In the genomic region with DNA sequence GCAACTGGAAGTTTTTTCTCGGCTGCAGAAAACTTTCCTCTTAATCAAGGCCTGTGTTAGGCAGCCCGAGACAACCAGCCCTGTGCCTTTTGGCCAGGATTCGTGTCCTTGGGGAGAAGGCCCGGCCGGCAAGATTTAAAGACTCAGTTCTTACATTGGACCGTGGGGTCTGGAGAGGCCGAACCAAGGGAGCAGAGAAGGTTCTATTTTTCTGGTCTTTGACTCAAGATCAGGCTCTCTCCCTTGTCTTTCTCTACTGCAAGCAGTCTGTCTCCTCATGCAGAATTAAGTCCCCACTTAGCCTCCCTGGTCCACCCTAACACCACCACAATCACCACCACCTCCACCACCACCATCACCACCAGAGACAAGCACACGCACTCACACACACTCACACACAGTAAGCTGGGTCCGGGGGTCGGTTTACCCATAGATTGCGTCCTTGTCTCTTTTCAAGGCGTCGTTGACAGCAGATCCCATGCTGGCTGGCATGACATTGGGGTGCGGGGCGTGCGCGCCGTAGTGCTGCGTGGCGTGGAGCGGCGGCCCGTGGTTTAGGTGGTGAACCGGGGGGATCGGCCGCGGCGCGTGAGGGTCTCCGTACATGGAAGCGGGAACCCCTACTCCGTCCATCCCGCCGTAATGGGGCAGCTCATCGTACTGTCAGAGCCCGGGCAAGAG, we compare ENCODE assay signal across 8 mouse cellular contexts. TPM values are rescaled to one million over a fixed set of nuclear protein-coding genes. Genes with fewer than 3 reads are reported as not detected.
DNase-seq lines count a peak whose midpoint lies in the region; ATAC-seq and TF ChIP-seq lines count a peak whose summit lies in the region.

No protein-coding gene starts in this region.

- peak overlapping the region; percentile 93 for H3K4me2 ChIP-seq in heart, embryonic 14.5 days (ENCODE audit: low read length)
- peak overlapping the region; percentile 81 for H3K4me2 ChIP-seq in limb, embryonic 14.5 days (replicated peaks; ENCODE audit: low read depth, low read length, severe bottlenecking)
- peak overlapping the region; percentile 85 for H3K4me2 ChIP-seq in neural tube, embryonic 14.5 days (ENCODE audit: low read depth, low read length)

- H3K36me3 ChIP-seq in heart, embryonic 14.5 days (ENCODE audit: control insufficient read depth, insufficient read depth, low read length): peaks cover 31% of the 10 kb centered on the region
- H3K36me3 ChIP-seq in limb, embryonic 14.5 days (ENCODE audit: control insufficient read depth, insufficient read depth, low read length): no peaks in the 10 kb centered on the region
- no peaks in the 10 kb centered on the region for H3K36me3 ChIP-seq in neural tube, embryonic 14.5 days (ENCODE audit: control insufficient read depth, insufficient read depth, low read length)

- intact Hi-C loops in gastrocnemius, adult 2 months (cut with DNase I): no loop called here
- intact Hi-C loops in gastrocnemius, postnatal 36 days (cut with DNase I): no loop called here

- no peak for TF ChIP-seq CTCF in gastrocnemius, adult 2 months (IDR thresholded peaks at IDR 0.05)

- WGBS in heart, embryonic 14.5 days: under 1% methylated on average over 36 of the region's 36 CpGs
- 2% methylated on average over 36 of the region's 36 CpGs for WGBS in limb, embryonic 14.5 days
- under 1% methylated on average over 36 of the region's 36 CpGs for WGBS in neural tube, embryonic 14.5 days

- H3K4me3 ChIP-seq in gastrocnemius, adult 2 months: peak overlapping the region; percentile 70
- H3K4me3 ChIP-seq in heart, embryonic 14.5 days (ENCODE audit: control insufficient read depth in 1 of 2, insufficient read depth in 1 of 2, low read depth in 1 of 2, low read length in 2 of 2): peak overlapping the region; percentile 63 to 73
- H3K4me3 ChIP-seq in limb, embryonic 14.5 days (replicated peaks; ENCODE audit: low read length): peak overlapping the region; percentile 42
- peak overlapping the region; percentile 59 for H3K4me3 ChIP-seq in neural tube, embryonic 14.5 days (ENCODE audit: low read depth, low read length)

- no peaks in the 10 kb centered on the region for H3K9me3 ChIP-seq in heart, embryonic 14.5 days (ENCODE audit: control insufficient read depth, low read length)
- H3K9me3 ChIP-seq in limb, embryonic 14.5 days (ENCODE audit: control insufficient read depth, low read length): no peaks in the 10 kb centered on the region
- no peaks in the 10 kb centered on the region for H3K9me3 ChIP-seq in neural tube, embryonic 14.5 days (ENCODE audit: control insufficient read depth, low read length)

- H3K9ac ChIP-seq in heart, embryonic 14.5 days (ENCODE audit: low read length): peak overlapping the region; percentile 100
- H3K9ac ChIP-seq in limb, embryonic 14.5 days (ENCODE audit: low read depth, low read length, severe bottlenecking): peak overlapping the region; percentile 46
- peak overlapping the region; percentile 88 for H3K9ac ChIP-seq in neural tube, embryonic 14.5 days (replicated peaks; ENCODE audit: low read depth, low read length)

- no peaks in the 10 kb centered on the region for H3K27me3 ChIP-seq in heart, embryonic 14.5 days (ENCODE audit: control insufficient read depth, insufficient read depth, low read length)
- peaks cover 68% of the 10 kb centered on the region for H3K27me3 ChIP-seq in limb, embryonic 14.5 days (ENCODE audit: control insufficient read depth, insufficient read depth, low read length)
- no peaks in the 10 kb centered on the region; the same call in 1 of the 2 replicates for H3K27me3 ChIP-seq in neural tube, embryonic 14.5 days (ENCODE audit: control insufficient read depth, insufficient read depth, low read length)

- peak overlapping the region; percentile 82 for H3K27ac ChIP-seq in gastrocnemius, adult 2 months
- H3K27ac ChIP-seq in heart, embryonic 14.5 days (replicated peaks in 1 of 2; ENCODE audit: control insufficient read depth in 1 of 2, insufficient read depth in 1 of 2, low read depth in 2 of 2, low read length in 2 of 2): peak overlapping the region; percentile 97 to 98
- 0 out of 2 replicates have a peak overlapping the region, but pooled peaks have one; percentile 26 for H3K27ac ChIP-seq in limb, embryonic 14.5 days (replicated peaks; ENCODE audit: low read depth, low read length)
- peak overlapping the region; percentile 95 for H3K27ac ChIP-seq in neural tube, embryonic 14.5 days (ENCODE audit: low read depth, low read length)

- peak; percentile 58 for DNase-seq in gastrocnemius, adult 2 months
- no peak for DNase-seq in gastrocnemius, postnatal 36 days
- DNase-seq in adipocyte (ENCODE audit: low spot score): peak; percentile 87
- no peak for DNase-seq in limb, embryonic 14.5 days (ENCODE audit: low spot score)
- no peak for DNase-seq in cerebellum, adult 9-11 months

- 0 out of 2 replicates have a peak, but pooled peaks have one; percentile 5 for TF ChIP-seq POLR2A in limb, embryonic 14.5 days (IDR thresholded peaks at IDR 0.05; ENCODE audit: borderline replicate concordance, extremely low read depth, insufficient read depth, insufficient read length)

- peaks cover 10 to 26% of the 10 kb centered on the region in 2 experiments; a peak in 3 of 4 replicates for H3K4me1 ChIP-seq in heart, embryonic 14.5 days (ENCODE audit: control insufficient read depth in 2 of 2, insufficient read depth in 2 of 2, low read length in 2 of 2)
- peaks cover 15% of the 10 kb centered on the region; the same call in 1 of the 2 replicates for H3K4me1 ChIP-seq in limb, embryonic 14.5 days (ENCODE audit: control insufficient read depth, insufficient read depth, low read length)
- H3K4me1 ChIP-seq in neural tube, embryonic 14.5 days (ENCODE audit: control insufficient read depth, insufficient read depth, low read length): peaks cover 27% of the 10 kb centered on the region

- no peak for ATAC-seq in heart, embryonic 14.5 days (ENCODE audit: insufficient number of reproducible peaks, insufficient read depth, low FRiP score, low read depth)
- ATAC-seq in limb, embryonic 14.5 days (ENCODE audit: low FRiP score, low read depth): no peak
- no peak for ATAC-seq in neural tube, embryonic 14.5 days (ENCODE audit: low read depth)
- no peak for ATAC-seq in CD4-positive, CD25-positive, alpha-beta regulatory T cell, adult 4 months

RNA-seq across cellular contexts. Expression of gene Meis2, which starts 2.7 kb away (rescaled TPM):
- 1 to 10 TPM in 1 of 2 experiments, under 1 TPM in 1; 0.84 to 1.3 TPM for total RNA-seq in gastrocnemius, adult 2 months (2021)
- under 1 TPM; 0.86 to 0.97 TPM for total RNA-seq in gastrocnemius, postnatal 36 days (2021)
- polyA plus RNA-seq in heart, embryonic 14.5 days (2014; fragmentation: Nextera tagmentation; extraction: Ambion mirVana): 30.8 and 30.9 TPM in 2 replicates
- 16.2 and 26.2 TPM in 2 replicates for polyA plus RNA-seq in limb, embryonic 14.5 days (2012; rRNA removed)
- 17.3 and 17.9 TPM in 2 replicates for polyA plus RNA-seq in limb, embryonic 14.5 days (2014; fragmentation: Nextera tagmentation; extraction: Ambion mirVana)
- 102 and 117 TPM in 2 replicates for polyA plus RNA-seq in neural tube, embryonic 14.5 days (2014; fragmentation: Nextera tagmentation; extraction: Ambion mirVana)
- polyA plus RNA-seq in CD4-positive, CD25-positive, alpha-beta regulatory T cell, adult 4 months (2017; shearing (Covaris generic)): not detected

Comparison
In these comparisons a context has a peak if more than half of its experiments do, and no peak if none do; other contexts are left out.
1. DNase-seq: peak in gastrocnemius, adult 2 months (single experiment) and adipocyte (single experiment); none in gastrocnemius, postnatal 36 days (0 of 2), limb, embryonic 14.5 days (single experiment) and cerebellum, adult 9-11 months (single experiment).
2. H3K27ac ChIP-seq: peak in every context shown above with its lines; median percentile 98 in heart, embryonic 14.5 days; 95 in neural tube, embryonic 14.5 days; 82 in gastrocnemius, adult 2 months; 26 in limb, embryonic 14.5 days.
3. H3K9ac ChIP-seq: peak in every context shown above with its lines; median percentile 100 in heart, embryonic 14.5 days; 88 in neural tube, embryonic 14.5 days; 46 in limb, embryonic 14.5 days.
4. RNA of gene Meis2, which starts 2.7 kb away (polyA plus RNA-seq): 102 to 117 TPM in neural tube, embryonic 14.5 days, 30.8 to 30.9 TPM in heart, embryonic 14.5 days and 16.2 to 26.2 TPM in limb, embryonic 14.5 days; not detected in CD4-positive, CD25-positive, alpha-beta regulatory T cell, adult 4 months; every median in the first group is over 10 times any median in the second.
5. Peak in every context shown above with its lines, with median percentiles within 50 percentile points of each other: H3K4me3 ChIP-seq and H3K4me2 ChIP-seq.